Mouse (Mus musculus): ENCODE results near the gene Kmt2a.

DNA sequence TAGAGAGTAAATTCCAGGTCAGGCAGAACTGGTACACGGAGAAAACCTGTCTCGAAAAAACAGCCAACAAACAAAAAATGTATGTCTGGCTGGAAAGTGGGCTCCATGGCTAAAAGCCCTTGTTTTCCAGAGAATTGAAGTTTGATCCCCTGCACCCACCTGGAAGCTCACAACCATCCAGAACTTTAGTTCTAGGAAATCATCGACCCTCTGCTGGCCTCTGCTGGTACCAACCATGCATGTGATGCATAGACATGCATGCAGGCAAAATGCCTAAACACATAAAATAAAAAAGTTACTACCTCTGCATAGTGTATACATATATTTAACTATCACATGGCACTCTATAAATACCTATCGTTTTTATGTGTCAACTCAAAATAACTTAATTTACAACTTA lies 19.3 kb upstream of the Kmt2a start:
- TF ChIP-seq CTCF (IDR thresholded peaks at IDR 0.05; ENCODE audit: control insufficient read depth, insufficient read depth, insufficient read length) (no peak), MYOD1 (IDR thresholded peaks at IDR 0.05; ENCODE audit: control insufficient read depth, insufficient read length, low read depth) (no peak)

All from C2C12 (cell line).